Mouse (Mus musculus) liver, embryonic 12.5 days (tissue): ENCODE results near the gene Mobp. TPM values are rescaled to one million over a fixed set of nuclear protein-coding genes. Genes with fewer than 3 reads are reported as not detected.

Source experiments
- ATAC-seq: fragments of 200-750 bp; cut with Nextera tagmentation; 2 replicates; pipeline ENCODE4 v1.8.0; 2017; ENCODE audit warnings: moderate number of reproducible peaks, mild to moderate bottlenecking, moderate library complexity
- H3K27ac ChIP-seq: fragments of 300-500 bp; sonication (generic); 2 replicates; pipeline ENCODE4 v1.5.1; 2016; ENCODE audit warnings: mild to moderate bottlenecking
- H3K27me3 ChIP-seq: fragments of 300-500 bp; sonication (generic); replicated peaks from 2 replicates; pipeline ENCODE4 v1.6.1; 2016; ENCODE audit warnings: mild to moderate bottlenecking, moderate library complexity
- H3K36me3 ChIP-seq: fragments of 300-500 bp; sonication (generic); 2 replicates; pipeline ENCODE4 v1.6.1; 2016; ENCODE audit warnings: mild to moderate bottlenecking, moderate library complexity
- H3K4me1 ChIP-seq: fragments of 300-500 bp; sonication (generic); 2 replicates; pipeline ENCODE4 v1.6.1; 2016
- H3K4me2 ChIP-seq: fragments of 300-500 bp; sonication (generic); 2 replicates; pipeline ENCODE4 v1.6.1; 2016; ENCODE audit warnings: mild to moderate bottlenecking, moderate library complexity
- H3K4me3 ChIP-seq: fragments of 300-500 bp; sonication (generic); 2 replicates; pipeline ENCODE4 v1.5.1; 2016; ENCODE audit warnings: mild to moderate bottlenecking, moderate library complexity
- H3K9ac ChIP-seq: fragments of 300-500 bp; sonication (generic); 2 replicates; pipeline ENCODE4 v1.6.1; 2016; ENCODE audit warnings: mild to moderate bottlenecking, moderate library complexity
- H3K9me3 ChIP-seq: fragments of 300-500 bp; sonication (generic); replicated peaks from 2 replicates; pipeline ENCODE4 v1.6.1; 2016; ENCODE audit warnings: mild to moderate bottlenecking, moderate library complexity
- WGBS: fragments of 180-500 bp; shearing (Covaris S2); methylation state at CpG from one replicate; pipeline ENCODE4 v1.1.7; 2016; ENCODE audit not compliant: insufficient replicate concordance; 5-methylcytosine and 5-hydroxymethylcytosine counted together
- polyA plus RNA-seq: library from polyadenylated mRNA; unstranded; fragments of >200 nt; fragmentation: Nextera tagmentation; extraction: Ambion mirVana; gene quantifications from 2 replicates; pipeline ENCODE4 v1.2.1, GENCODE M21; 2016

Gene Mobp
- polyA plus RNA-seq, 1 experiment from 2014 or later = not detected

GRCm38 (mm10) chr9:120118212-120118611 lies 31.3 kb upstream of the Mobp start:
- Histone ChIP-seq H3K27ac (peak overlapping the region; percentile 99), H3K4me1 (peaks cover 86% of the 10 kb centered on the region), H3K4me3 (peak overlapping the region; percentile 63; the same call in 1 of the 2 replicates), H3K36me3 (peaks cover 68% of the 10 kb centered on the region), H3K4me2 (peak overlapping the region; percentile 94), H3K27me3 (no peaks in the 10 kb centered on the region), H3K9ac (peak overlapping the region; percentile 87), H3K9me3 (no peaks in the 10 kb centered on the region)
- WGBS = 76% methylated on average over 4 of the region's 4 CpGs
- ATAC-seq = no peak

GRCm38 (mm10) chr9:120120503-120120902 lies 29.0 kb upstream of the Mobp start:
- Histone ChIP-seq H3K36me3 (peaks cover 85% of the 10 kb centered on the region), H3K27ac (peak overlapping the region; percentile 52), H3K9me3 (no peaks in the 10 kb centered on the region), H3K9ac (peak overlapping the region; percentile 25), H3K4me3 (no peak overlapping the region), H3K4me2 (peak overlapping the region; percentile 94; the same call in 1 of the 2 replicates), H3K27me3 (no peaks in the 10 kb centered on the region), H3K4me1 (peaks cover 65% of the 10 kb centered on the region)
- WGBS = 90% methylated on average over 7 of the region's 7 CpGs
- no peak for ATAC-seq

- H3K4me3 ChIP-seq = peak overlapping the region; percentile 99
- peak overlapping the region; percentile 93 for H3K4me2 ChIP-seq
- H3K9me3 ChIP-seq = no peaks in the 10 kb centered on the region
- peak overlapping the region; percentile 100 for H3K9ac ChIP-seq
- H3K27me3 ChIP-seq = no peaks in the 10 kb centered on the region
- H3K36me3 ChIP-seq = peaks cover 66% of the 10 kb centered on the region
- peak; percentile 4; the same call in 1 of the 2 replicates for ATAC-seq
- 36% methylated on average over 11 of the region's 11 CpGs for WGBS
- H3K4me1 ChIP-seq = peaks cover 57% of the 10 kb centered on the region
- peak overlapping the region; percentile 96 for H3K27ac ChIP-seq
Observed at GRCm38 (mm10) chr9:120126868-120127267, 22.6 kb upstream of the Mobp start.

- peak within 1 kb of the TSS; percentile 93 for H3K4me2 ChIP-seq
- H3K27ac ChIP-seq = peak within 1 kb of the TSS; percentile 96
- ATAC-seq = peak; percentile 94
- no peaks in the 10 kb centered on the region for H3K9me3 ChIP-seq
- H3K36me3 ChIP-seq = peaks cover 66% of the 10 kb centered on the region
- H3K4me3 ChIP-seq = peak within 1 kb of the TSS; percentile 99
- H3K4me1 ChIP-seq = peaks cover 53% of the 10 kb centered on the region
- no peaks in the 10 kb centered on the region for H3K27me3 ChIP-seq
- H3K9ac ChIP-seq = peak within 1 kb of the TSS; percentile 100
- under 1% methylated on average over 69 of the region's 72 CpGs for WGBS
Observed at GRCm38 (mm10) chr9:120127538-120128251, 21.8 kb upstream of the Mobp start, which contains the start of gene Rpsa. Gene Rpsa (plus strand): TSS chr9:120127689.

- Histone ChIP-seq H3K9ac (peak overlapping the region; percentile 100), H3K36me3 (peaks cover 53% of the 10 kb centered on the region), H3K4me2 (peak overlapping the region; percentile 93), H3K9me3 (no peaks in the 10 kb centered on the region), H3K4me1 (peaks cover 53% of the 10 kb centered on the region), H3K4me3 (peak overlapping the region; percentile 99), H3K27ac (peak overlapping the region; percentile 96), H3K27me3 (no peaks in the 10 kb centered on the region)
- no peak for ATAC-seq
- 29% methylated on average over 10 of the region's 10 CpGs for WGBS
Observed at GRCm38 (mm10) chr9:120129276-120129675, 20.2 kb upstream of the Mobp start.

- Histone ChIP-seq H3K4me2 (no peak overlapping the region), H3K36me3 (peaks cover 47% of the 10 kb centered on the region), H3K27ac (peak overlapping the region; percentile 96), H3K4me3 (no peak overlapping the region; the same call in 1 of the 2 replicates), H3K27me3 (no peaks in the 10 kb centered on the region), H3K9me3 (no peaks in the 10 kb centered on the region), H3K4me1 (peaks cover 40% of the 10 kb centered on the region), H3K9ac (0 out of 2 replicates have a peak overlapping the region, but pooled peaks have one; percentile 27)
- 92% methylated on average over 3 of the region's 3 CpGs for WGBS
- no peak for ATAC-seq
Observed at GRCm38 (mm10) chr9:120131784-120132288, 17.7 kb upstream of the Mobp start.

- Histone ChIP-seq H3K4me1 (peaks cover 35% of the 10 kb centered on the region), H3K4me2 (no peak overlapping the region), H3K36me3 (peaks cover 47% of the 10 kb centered on the region), H3K9me3 (no peaks in the 10 kb centered on the region), H3K4me3 (no peak overlapping the region), H3K27ac (peak overlapping the region; percentile 96), H3K27me3 (no peaks in the 10 kb centered on the region), H3K9ac (no peak overlapping the region)
- ATAC-seq = peak; percentile 56
- 22% methylated on average over 8 of the region's 8 CpGs for WGBS
Observed at GRCm38 (mm10) chr9:120132980-120133754, 16.3 kb upstream of the Mobp start.

- H3K27me3 ChIP-seq = no peaks in the 10 kb centered on the region
- H3K27ac ChIP-seq = peak overlapping the region; percentile 96
- WGBS = 40% methylated on average over 6 of the region's 6 CpGs
- peaks cover 41% of the 10 kb centered on the region for H3K36me3 ChIP-seq
- no peak overlapping the region for H3K9ac ChIP-seq
- H3K4me1 ChIP-seq = peaks cover 30% of the 10 kb centered on the region
- H3K9me3 ChIP-seq = no peaks in the 10 kb centered on the region
- no peak for ATAC-seq
- H3K4me3 ChIP-seq = no peak overlapping the region
- H3K4me2 ChIP-seq = no peak overlapping the region
Observed at GRCm38 (mm10) chr9:120133755-120134475, 15.6 kb upstream of the Mobp start.

GRCm38 (mm10) chr9:120134529-120135160 lies 14.9 kb upstream of the Mobp start:
- WGBS = 74% methylated on average over 13 of the region's 13 CpGs
- Histone ChIP-seq H3K36me3 (peaks cover 33% of the 10 kb centered on the region), H3K4me2 (no peak overlapping the region), H3K27me3 (no peaks in the 10 kb centered on the region), H3K9me3 (no peaks in the 10 kb centered on the region), H3K9ac (no peak overlapping the region), H3K27ac (peak overlapping the region; percentile 96), H3K4me3 (no peak overlapping the region), H3K4me1 (peaks cover 23% of the 10 kb centered on the region)
- ATAC-seq = no peak

- Histone ChIP-seq H3K9ac (no peak overlapping the region), H3K4me3 (no peak overlapping the region), H3K36me3 (peaks cover 25% of the 10 kb centered on the region), H3K9me3 (no peaks in the 10 kb centered on the region), H3K4me1 (peaks cover 16% of the 10 kb centered on the region), H3K27me3 (no peaks in the 10 kb centered on the region), H3K4me2 (no peak overlapping the region), H3K27ac (no peak overlapping the region; the same call in 1 of the 2 replicates)
- ATAC-seq = no peak
- WGBS = 85% methylated on average over 11 of the region's 11 CpGs
Observed at GRCm38 (mm10) chr9:120135454-120135853, 14.1 kb upstream of the Mobp start.

- no peaks in the 10 kb centered on the region for H3K9me3 ChIP-seq
- no peak overlapping the region for H3K4me2 ChIP-seq
- H3K4me3 ChIP-seq = no peak overlapping the region
- no peak overlapping the region for H3K27ac ChIP-seq
- H3K4me1 ChIP-seq = no peaks in the 10 kb centered on the region
- 13% methylated on average over 4 of the region's 4 CpGs for WGBS
- H3K27me3 ChIP-seq = peaks cover 21% of the 10 kb centered on the region
- H3K9ac ChIP-seq = no peak overlapping the region
- no peaks in the 10 kb centered on the region for H3K36me3 ChIP-seq
- peak; percentile 57; the same call in 1 of the 2 replicates for ATAC-seq
Observed at GRCm38 (mm10) chr9:120140652-120141051, 8.9 kb upstream of the Mobp start.
